Mouse (Mus musculus) layer of hippocampus, adult 8-10 months (tissue): ENCODE results near the gene Ahnak. TPM values are rescaled to one million over a fixed set of nuclear protein-coding genes. Genes with fewer than 3 reads are reported as not detected.
A peak's percentile ranks its signal among the peaks of the same experiment; 100 is the strongest.

ENCODE experiments used
- DNase-seq, 2 experiments: peaks; one replicate each; pipeline ENCODE4 v3.0.0; 2022; ENCODE audit warnings: low spot score in 2 of 2
- total RNA-seq, 4 experiments: library from RNA; stranded (reverse); gene quantifications; 2 replicates each; pipeline ENCODE4 v1.2.4; 2022

The Ahnak gene
- 10 to 100 TPM; 27.0 to 32.2 (median 29.0) TPM for total RNA-seq

DNA sequence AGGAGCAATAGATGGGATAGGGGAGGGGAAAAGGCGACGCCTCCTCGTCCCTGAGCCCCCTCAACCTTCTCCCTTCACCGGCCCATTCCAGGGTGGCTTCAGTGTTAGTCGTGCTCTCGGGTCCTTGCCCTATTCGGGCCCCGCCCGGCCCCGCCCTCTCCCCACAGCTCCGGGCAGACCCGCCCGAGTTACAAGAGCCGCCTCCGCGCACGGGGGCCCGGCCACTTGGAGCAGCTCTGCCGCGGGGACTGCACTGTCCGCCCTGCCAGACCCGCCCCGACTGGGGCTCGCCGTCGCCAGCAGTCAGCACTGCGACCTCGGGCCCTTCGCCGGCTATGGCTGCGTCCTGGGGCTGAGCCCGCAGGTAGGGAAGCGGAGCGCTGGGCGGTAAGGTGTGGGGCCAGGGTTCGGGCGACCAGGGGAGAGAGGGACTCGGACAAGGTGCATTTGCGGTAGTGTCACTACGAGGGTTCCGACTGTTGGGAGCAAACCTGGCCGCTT, at the start of gene Ahnak:
TSS of gene Ahnak (plus strand) at position 219 of the 501 bp plus-strand sequence.
- no peak for DNase-seq

GRCm38 (mm10) chr19:8940526-8941133, 48.5 kb upstream of the Ahnak start:
- DNase-seq = no peak

GRCm38 (mm10) chr19:8941136-8941514, 48.0 kb upstream of the Ahnak start:
- DNase-seq = no peak

DNA sequence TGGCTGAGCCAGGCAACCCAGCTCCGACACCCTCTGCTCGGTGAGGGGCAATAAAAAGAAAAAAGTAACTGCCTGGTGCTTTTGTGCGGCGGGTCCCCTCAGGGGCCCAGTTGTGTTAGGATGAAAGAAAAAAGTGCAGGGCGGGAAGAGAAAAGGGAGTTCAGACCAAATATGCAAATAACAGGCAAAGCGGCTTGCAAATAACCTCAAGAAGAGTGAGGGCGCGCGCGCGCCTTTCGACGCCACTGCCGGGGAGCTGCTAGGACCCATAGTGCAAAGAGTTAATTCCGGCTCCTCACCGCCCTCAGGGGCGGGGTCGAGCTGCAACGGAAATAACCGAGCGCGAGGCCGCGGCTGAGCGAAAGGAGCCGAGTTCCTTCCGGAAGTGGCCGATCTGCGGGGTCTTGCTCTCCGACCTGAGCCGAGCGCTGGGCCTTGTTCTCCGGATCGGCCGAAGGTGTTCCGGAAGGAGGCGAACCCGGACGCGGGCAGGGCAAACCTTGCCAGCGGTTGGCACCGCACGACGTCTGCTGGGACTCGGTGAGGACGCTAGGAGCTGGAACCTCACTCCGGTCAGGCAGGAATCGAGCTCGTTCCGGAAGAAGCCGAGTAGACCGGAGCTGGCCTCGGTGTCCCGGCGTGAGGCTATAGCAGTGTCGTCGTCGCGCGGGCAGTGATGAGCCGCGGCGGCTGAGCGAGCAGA, 47.4 kb upstream of the Ahnak start, which contains the start of gene Mta2:
TSS of gene Mta2 (plus strand) at position 361 of the 703 bp plus-strand sequence.
- peak; percentile 90 to 91 for DNase-seq

DNA sequence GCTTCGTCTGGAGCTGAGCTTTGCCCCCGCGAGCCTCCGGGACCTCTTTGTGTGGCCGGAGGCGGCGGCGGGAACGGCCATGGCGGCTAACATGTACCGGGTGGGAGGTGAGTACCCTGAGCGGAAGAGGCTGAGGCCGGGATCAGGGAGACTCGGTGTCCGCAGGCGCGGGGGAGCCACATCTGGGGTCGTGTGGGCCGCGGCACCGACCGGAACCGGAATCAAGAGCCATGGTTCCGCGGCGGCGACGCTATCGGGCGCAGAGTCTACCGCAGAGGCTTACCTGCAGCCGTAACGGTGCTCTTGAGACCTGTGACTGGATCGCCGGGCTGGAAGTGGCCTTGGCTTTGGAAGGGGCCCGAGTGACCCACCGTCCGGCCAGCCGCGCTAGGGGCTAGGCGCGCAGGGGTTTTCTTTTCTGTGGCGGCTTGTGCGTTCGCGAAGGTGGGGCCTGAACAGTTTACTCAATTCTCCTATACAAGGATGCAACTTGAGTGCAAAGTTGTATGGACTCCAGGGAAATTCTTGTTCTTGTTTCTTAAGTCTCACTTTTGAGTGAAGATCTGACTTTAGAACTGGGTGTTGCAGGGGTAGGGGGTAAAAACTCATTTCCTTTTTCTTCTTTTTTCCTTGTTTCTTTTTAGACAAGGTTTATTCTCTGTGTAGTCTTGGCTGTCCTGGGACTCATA, 46.7 kb upstream of the Ahnak start:
- DNase-seq = no peak

DNA sequence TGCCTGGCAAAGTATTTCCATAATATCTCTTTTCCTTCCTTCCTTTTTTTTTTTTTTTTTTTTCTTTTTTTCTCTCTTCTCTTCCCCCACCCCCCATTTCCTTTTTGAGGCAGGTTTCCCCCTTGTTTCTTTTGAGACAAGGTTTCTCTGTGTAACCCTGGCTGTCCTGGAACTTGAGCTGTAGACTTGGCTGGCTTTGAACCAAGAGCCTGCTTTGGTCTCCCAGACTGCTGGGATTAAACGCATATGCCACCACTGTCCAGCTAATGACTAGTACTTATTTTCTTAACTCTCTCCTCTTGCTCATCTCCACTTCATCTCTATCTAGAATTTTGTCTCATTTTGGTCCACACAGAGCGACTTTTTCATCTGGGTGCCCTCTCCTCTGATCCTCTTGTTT, 46.0 kb upstream of the Ahnak start:
- no peak for DNase-seq

DNA sequence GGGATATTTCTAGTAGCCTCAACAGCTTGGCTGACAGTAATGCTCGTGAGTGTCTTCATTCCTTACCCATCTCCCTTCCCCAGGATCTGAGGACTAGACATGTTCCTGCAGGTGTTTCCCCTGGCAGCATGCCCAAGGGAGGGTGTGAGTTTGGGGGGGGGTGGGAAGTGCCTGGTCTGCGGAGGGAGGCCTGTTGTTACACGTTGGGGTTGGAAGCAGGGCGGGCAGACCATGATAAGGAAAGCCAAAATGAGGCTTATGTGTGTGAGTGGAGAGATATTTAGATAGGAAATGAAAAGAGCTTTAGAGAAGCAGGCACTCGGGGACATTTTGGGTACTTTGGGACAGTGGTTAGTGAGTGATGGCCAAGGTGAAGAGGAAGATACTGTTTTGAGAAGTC, 45.0 kb upstream of the Ahnak start:
- DNase-seq = no peak

DNA sequence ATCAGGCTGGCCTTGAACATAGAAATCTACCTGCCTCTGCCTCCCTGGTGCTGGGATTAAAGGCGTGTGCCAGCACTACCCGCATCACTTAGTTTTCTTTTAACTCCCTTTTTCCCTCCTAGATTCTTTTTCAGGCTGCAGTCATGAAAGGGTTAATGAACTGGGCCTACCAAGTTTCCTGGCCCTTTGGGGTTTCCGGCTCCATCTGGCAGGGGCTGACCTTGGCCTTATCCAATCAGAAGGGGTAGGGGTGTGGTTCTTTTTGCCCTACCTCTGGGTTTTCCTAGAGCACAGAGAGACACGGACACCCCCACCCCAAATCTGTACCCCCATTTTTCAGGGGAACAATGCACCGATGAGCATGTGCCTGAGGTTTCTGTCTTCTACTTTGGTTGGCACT, 44.3 kb upstream of the Ahnak start:
- no peak for DNase-seq

DNA sequence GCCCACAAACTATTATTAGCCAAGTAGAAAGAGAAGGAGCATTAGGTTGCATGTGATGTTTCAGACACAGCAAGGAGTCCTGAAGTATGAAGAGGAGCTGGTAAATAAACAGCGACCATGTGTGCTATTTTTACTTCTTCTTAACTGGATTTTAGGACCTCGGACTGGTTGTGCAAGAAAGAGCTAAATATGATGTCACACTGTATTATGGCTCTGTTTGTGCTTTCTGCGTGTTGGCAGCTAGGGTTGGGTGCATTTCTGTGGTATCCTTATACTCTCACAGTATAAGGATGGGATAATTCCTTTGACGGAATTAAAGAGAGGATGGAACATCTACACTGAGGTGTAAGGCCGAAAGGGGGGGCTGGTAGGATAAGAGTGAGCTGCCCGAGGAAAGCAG, 43.8 kb upstream of the Ahnak start:
- no peak for DNase-seq

- no peak for DNase-seq
These were observed 42.2 kb upstream of the Ahnak start for GRCm38 (mm10) chr19:8946929-8947328.

DNA sequence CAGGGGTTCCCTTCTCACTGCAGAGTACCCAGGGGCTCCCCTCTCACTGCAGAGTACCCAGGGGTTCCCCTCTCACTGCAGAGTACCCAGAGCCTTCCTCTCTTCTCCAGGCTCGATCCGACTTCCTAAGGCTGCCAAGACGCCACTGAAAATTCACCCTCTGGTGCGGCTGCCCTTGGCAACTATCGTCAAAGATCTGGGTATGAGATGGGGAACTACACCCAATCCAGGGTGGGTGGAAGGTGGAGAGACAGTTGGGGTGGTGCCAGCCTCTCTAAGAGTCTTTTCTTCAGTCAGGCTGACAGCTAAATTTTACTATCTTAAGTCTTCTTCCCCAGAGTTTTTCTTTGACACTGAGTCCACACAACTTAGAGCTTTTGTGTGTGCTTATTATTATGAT, 38.9 kb upstream of the Ahnak start:
- DNase-seq = no peak

GRCm38 (mm10) chr19:8952241-8952640, 36.8 kb upstream of the Ahnak start:
- DNase-seq = no peak

- DNase-seq = peak; percentile 94 to 97
These were observed 35.7 kb upstream of the Ahnak start, which contains the start of gene Tut1 for GRCm38 (mm10) chr19:8953135-8954039. Gene Tut1, plus strand, starts transcription at chr19:8953847.

DNA sequence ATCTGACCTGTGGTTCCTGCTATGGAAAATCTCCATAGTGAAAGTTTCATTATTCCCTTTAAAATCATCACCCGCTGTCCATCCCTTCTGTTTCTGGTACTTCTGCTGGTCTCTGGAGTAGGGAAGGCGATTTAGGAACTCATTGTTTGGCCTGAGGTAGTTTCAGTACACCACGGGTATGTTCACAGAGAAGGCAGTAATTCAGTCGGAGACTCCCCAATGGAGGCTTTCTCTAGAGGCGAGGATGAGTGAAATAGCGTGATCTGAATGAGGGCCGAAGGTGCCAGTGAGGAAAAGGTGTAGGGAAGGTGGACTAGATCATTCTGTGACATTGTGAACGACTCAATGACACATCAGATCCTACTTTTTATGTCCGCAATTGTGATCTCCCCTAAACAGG, 34.9 kb upstream of the Ahnak start:
- DNase-seq = no peak

DNA sequence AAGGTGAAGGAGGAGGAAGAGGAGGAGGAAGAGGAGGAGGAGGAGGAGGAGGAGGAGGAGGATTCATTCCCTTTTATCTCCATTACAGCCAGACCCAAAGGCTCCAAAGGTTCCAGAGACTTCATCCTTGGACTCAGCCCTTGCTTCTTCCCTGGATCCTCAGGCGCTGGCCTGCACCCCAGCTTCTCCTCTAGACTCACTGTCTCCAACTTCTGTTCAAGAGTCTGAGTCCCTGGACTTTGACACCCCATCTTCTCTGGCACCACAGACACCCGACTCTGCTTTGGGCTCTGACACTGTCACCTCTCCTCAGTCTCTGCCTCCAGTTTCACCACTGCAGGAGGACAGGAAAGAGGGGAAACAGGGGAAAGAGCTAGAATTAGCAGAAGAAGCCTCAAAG, 26.8 kb upstream of the Ahnak start:
- DNase-seq = no peak

- DNase-seq = no peak
These were observed 24.0 kb upstream of the Ahnak start for GRCm38 (mm10) chr19:8965075-8965474.

DNA sequence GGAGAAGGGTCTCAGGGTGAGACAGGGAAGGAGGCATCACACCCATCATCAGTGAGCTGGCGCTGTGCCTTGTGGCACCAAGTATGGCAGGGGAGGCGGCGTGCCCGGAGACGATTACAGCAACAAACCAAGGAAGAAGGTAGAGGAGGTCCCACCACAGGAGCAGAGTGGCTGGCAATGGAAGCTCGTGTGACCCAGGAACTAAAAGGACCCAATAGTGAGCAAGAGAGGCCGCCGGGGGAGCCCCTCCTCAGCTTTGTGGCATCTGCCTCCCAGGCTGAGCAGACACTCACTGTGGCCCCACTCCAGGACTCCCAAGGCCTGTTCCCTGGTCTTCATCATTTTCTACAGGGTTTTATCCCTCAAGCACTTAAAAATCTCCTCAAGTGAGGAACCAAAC, 23.3 kb upstream of the Ahnak start:
- no peak for DNase-seq

- no peak for DNase-seq
These were observed 22.9 kb upstream of the Ahnak start for GRCm38 (mm10) chr19:8966198-8966589.

- peak; percentile 99 to 100 for DNase-seq
These were observed 22.3 kb upstream of the Ahnak start, which contains the start of gene Eef1g for GRCm38 (mm10) chr19:8966590-8967372. Gene Eef1g, plus strand, starts transcription at chr19:8967041.

- DNase-seq = no peak
These were observed 21.7 kb upstream of the Ahnak start for GRCm38 (mm10) chr19:8967373-8967743.
